Mouse (Mus musculus) midbrain, embryonic 11.5 days (tissue): ENCODE measurements at regions not wholly inside any gene's neighbourhood (a gene's known extent, or its start where the extent isn't known, plus 50 kb on each side); places are given as distances from the start of the nearest gene placed in this dataset.

Source experiments
- ATAC-seq: fragments of 200-750 bp; cut with Nextera tagmentation; 2 replicates; pipeline ENCODE4 v1.8.0; 2017; ENCODE audit warnings: moderate TSS enrichment, moderate library complexity; ENCODE audit not compliant: low FRiP score
- DNase-seq: peaks from one replicate; pipeline ENCODE4 v3.0.0; 2015; ENCODE audit warnings: low spot score; ENCODE audit errors: missing footprints
- H3K27ac ChIP-seq: fragments of 300-500 bp; sonication (generic); 2 replicates; pipeline ENCODE4 v1.5.1; 2014; ENCODE audit warnings: low read depth, low read length
- H3K27me3 ChIP-seq: fragments of 300-500 bp; sonication (generic); 2 replicates; pipeline ENCODE4 v1.6.1; 2014; ENCODE audit warnings: mild to moderate bottlenecking, low read length, moderate library complexity, mixed read lengths; ENCODE audit not compliant: control insufficient read depth, insufficient read depth
- H3K36me3 ChIP-seq: fragments of 300-500 bp; sonication (generic); 2 replicates; pipeline ENCODE4 v1.6.1; 2014; ENCODE audit warnings: mild to moderate bottlenecking, low read length, moderate library complexity, mixed read lengths; ENCODE audit not compliant: control insufficient read depth, insufficient read depth
- H3K4me1 ChIP-seq: fragments of 300-500 bp; sonication (generic); 2 replicates; pipeline ENCODE4 v1.6.1; 2014; ENCODE audit warnings: low read length; ENCODE audit not compliant: control insufficient read depth, insufficient read depth
- H3K4me2 ChIP-seq: fragments of 300-500 bp; sonication (generic); 2 replicates; pipeline ENCODE4 v1.6.1; 2014; ENCODE audit warnings: mild to moderate bottlenecking, moderate library complexity
- H3K4me3 ChIP-seq: fragments of 300-500 bp; sonication (generic); 2 replicates; pipeline ENCODE4 v1.5.1; 2014; ENCODE audit warnings: low read depth, low read length
- H3K9ac ChIP-seq: fragments of 300-500 bp; sonication (generic); 2 replicates; pipeline ENCODE4 v1.6.1; 2014; ENCODE audit warnings: low read length
- H3K9me3 ChIP-seq: fragments of 300-500 bp; sonication (generic); 2 replicates; pipeline ENCODE4 v1.6.1; 2016; ENCODE audit warnings: low read length; ENCODE audit not compliant: control insufficient read depth
- WGBS: fragments of 180-500 bp; shearing (Covaris S2); extraction: QIAGEN DNeasy Blood & Tissue Kit; methylation state at CpG from one replicate; pipeline ENCODE4 v1.1.7; 2014; 5-methylcytosine and 5-hydroxymethylcytosine counted together

GRCm38 (mm10) chr16:62642859-62643403 is 143.7 kb downstream of the Nsun3 start:
- ATAC-seq (no peak), DNase-seq (no peak)
- H3K9me3 ChIP-seq = no peaks in the 10 kb centered on the region
- H3K4me3 ChIP-seq = no peak overlapping the region
- no peaks in the 10 kb centered on the region for H3K36me3 ChIP-seq
- H3K9ac ChIP-seq = no peak overlapping the region
- no peaks in the 10 kb centered on the region for H3K27me3 ChIP-seq
- 90% methylated on average over 10 of the region's 10 CpGs for WGBS
- no peak overlapping the region for H3K27ac ChIP-seq
- no peak overlapping the region for H3K4me2 ChIP-seq
- no peaks in the 10 kb centered on the region for H3K4me1 ChIP-seq

DNA sequence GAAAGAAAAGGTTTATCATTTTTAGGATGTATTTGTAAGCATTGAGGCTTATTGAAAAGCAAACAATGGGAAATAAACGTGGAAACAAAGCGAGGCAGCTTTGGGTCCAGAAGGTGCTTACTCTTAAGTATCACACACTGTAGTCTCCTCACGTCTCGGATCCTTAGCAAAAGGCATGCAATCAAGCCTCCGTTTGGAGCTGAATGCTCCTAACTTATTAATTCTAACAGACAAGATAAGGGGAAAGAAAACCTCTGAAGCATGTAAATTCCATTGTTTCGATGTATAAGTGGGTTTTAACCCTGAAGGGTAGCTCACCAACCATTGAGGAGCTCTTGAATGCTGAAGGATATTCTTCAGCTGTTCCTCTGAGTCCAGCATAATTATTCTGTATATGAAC is 162.7 kb downstream of the Nsun3 start:
- ATAC-seq (0 out of 2 replicates have a peak, but pooled peaks have one; percentile 27), DNase-seq (no peak)
- H3K4me3 ChIP-seq = no peak overlapping the region
- H3K36me3 ChIP-seq = no peaks in the 10 kb centered on the region
- H3K9ac ChIP-seq = no peak overlapping the region
- no peak overlapping the region for H3K4me2 ChIP-seq
- no peaks in the 10 kb centered on the region for H3K4me1 ChIP-seq
- 50% methylated on average over 6 of the region's 6 CpGs for WGBS
- H3K9me3 ChIP-seq = no peaks in the 10 kb centered on the region
- no peak overlapping the region for H3K27ac ChIP-seq
- H3K27me3 ChIP-seq = no peaks in the 10 kb centered on the region

DNA sequence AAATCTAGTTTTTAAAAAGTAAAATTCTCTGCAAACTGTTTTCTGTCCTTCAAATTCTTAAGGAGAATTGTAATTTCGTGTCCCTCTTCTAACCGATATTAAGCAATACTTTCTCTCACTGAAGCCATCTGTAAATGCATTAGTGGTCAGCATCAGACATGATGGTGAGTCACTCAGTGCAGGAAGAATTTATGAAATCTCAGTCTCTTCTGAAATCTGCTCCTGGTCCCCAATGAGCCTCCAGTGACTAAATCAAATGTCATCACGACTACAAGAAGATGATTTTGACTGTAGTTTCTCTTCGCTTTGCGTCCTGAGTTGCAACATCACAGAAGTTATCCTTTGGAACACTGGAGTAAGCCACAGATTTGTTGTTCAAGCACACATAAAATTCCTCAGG is 175.7 kb downstream of the Nsun3 start:
- Histone ChIP-seq H3K9me3 (no peaks in the 10 kb centered on the region), H3K4me3 (no peak overlapping the region), H3K4me1 (no peaks in the 10 kb centered on the region), H3K27ac (no peak overlapping the region), H3K9ac (no peak overlapping the region), H3K27me3 (no peaks in the 10 kb centered on the region), H3K4me2 (no peak overlapping the region), H3K36me3 (no peaks in the 10 kb centered on the region)
- WGBS = 90% methylated on average over 5 of the region's 5 CpGs
- ATAC-seq (no peak), DNase-seq (no peak)

DNA sequence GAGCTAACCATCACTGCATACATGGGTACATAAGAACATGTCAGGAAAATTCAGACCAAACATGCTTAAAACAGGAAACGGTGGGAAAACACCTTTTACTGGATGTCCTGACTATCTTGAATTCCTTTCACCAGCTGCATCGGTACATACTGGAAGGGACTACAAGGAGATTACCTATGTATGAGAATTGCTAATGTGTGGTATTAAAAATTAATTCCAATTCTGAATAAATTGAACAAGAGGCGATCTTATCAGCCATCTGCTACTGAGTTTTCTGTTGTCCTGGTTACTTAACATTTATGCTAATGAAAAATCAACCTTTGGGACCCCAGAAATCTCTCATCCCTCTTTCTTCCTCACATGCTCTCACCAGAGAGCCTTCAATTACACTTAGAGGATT is 178.0 kb downstream of the Nsun3 start:
- ATAC-seq = no peak
- H3K27me3 ChIP-seq = no peaks in the 10 kb centered on the region
- H3K4me3 ChIP-seq = no peak overlapping the region
- H3K36me3 ChIP-seq = no peaks in the 10 kb centered on the region
- WGBS = 87% methylated on average over 3 of the region's 3 CpGs
- H3K9ac ChIP-seq = no peak overlapping the region
- H3K9me3 ChIP-seq = no peaks in the 10 kb centered on the region
- DNase-seq = no peak
- H3K4me1 ChIP-seq = no peaks in the 10 kb centered on the region
- H3K4me2 ChIP-seq = no peak overlapping the region
- H3K27ac ChIP-seq = no peak overlapping the region

DNA sequence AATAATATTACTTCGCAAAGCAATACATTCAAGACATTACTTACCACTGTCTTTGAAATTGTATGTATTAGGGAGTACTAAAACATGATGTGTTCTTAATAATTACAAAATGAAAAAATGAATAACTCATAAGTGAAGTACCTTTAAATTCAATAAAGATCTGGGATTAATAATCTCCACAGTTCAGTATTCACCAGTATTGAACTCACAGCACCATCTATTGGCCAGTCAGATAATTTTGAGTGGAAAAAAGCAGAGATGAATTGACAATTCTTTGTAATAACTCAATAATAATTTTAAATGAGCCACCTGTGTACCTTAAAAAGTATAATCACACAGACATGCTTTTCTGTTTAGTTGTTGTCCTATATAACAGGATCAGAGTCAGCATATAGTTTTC is 180.7 kb downstream of the Nsun3 start:
- ATAC-seq (no peak), DNase-seq (no peak)
- Histone ChIP-seq H3K9ac (no peak overlapping the region), H3K27ac (no peak overlapping the region), H3K4me1 (no peaks in the 10 kb centered on the region), H3K4me3 (no peak overlapping the region), H3K27me3 (no peaks in the 10 kb centered on the region), H3K4me2 (no peak overlapping the region), H3K36me3 (no peaks in the 10 kb centered on the region), H3K9me3 (no peaks in the 10 kb centered on the region)
- WGBS = 91% methylated on average over 1 of the region's 1 CpGs

- peak; percentile 85 for DNase-seq
- H3K9me3 ChIP-seq = no peaks in the 10 kb centered on the region
- WGBS = 48% methylated on average over 4 of the region's 4 CpGs
Observed at GRCm38 (mm10) chr16:62562051-62562450, 224.6 kb downstream of the Nsun3 start.

GRCm38 (mm10) chr16:62543156-62543555 is 243.5 kb downstream of the Nsun3 start:
- no peak for ATAC-seq
- DNase-seq = no peak
- no peak overlapping the region for H3K9ac ChIP-seq

More at GRCm38 (mm10) chr16:62562051-62562450, 224.6 kb downstream of the Nsun3 start:
- Histone ChIP-seq H3K4me1 (no peaks in the 10 kb centered on the region), H3K27ac (no peak overlapping the region), H3K36me3 (no peaks in the 10 kb centered on the region), H3K4me2 (no peak overlapping the region), H3K4me3 (no peak overlapping the region), H3K9ac (no peak overlapping the region), H3K27me3 (no peaks in the 10 kb centered on the region)
- 0 out of 2 replicates have a peak, but pooled peaks have one; percentile 55 for ATAC-seq

DNA sequence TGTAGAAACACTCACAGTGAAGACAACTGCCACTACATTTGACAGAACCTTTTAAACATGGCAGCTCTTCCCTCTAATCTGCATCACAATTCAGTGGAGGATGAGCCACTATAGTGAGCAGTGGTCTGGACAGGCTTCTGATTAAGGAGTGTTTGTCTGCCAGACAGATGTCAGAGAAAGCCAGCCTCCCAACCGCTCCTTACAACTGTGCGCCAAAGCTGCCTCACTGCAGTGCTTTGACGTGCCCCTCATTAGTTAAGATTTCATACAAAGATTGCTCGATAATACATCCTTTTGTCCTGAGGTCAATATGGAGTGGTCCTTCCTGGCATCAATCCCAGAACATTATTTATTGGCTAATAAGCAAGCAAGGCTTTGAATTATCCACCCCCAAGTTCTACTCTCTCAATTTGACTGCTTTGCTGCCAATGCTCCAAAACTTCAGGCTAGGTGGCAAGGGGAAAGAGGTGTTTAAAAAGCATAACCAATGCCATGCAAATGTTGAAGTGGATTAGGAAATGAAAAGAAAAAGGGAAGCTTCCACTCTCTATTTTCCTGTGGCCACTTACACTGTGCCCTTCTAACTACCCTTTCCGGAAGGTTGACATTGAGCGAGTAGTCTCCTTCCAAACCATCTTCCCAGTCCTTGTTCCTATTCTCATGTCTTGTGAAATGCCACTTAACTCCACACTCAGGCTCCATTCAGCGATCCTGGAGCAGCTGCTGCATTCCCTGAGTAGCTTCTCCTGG is 248.7 kb downstream of the Nsun3 start:
- Histone ChIP-seq H3K27ac (no peak overlapping the region), H3K4me1 (no peaks in the 10 kb centered on the region), H3K36me3 (no peaks in the 10 kb centered on the region), H3K9ac (no peak overlapping the region), H3K27me3 (no peaks in the 10 kb centered on the region), H3K4me2 (no peak overlapping the region), H3K9me3 (no peaks in the 10 kb centered on the region), H3K4me3 (no peak overlapping the region)
- WGBS = 72% methylated on average over 7 of the region's 7 CpGs
- ATAC-seq (peak; percentile 65; the same call in 1 of the 2 replicates), DNase-seq (no peak)

More at GRCm38 (mm10) chr16:62543156-62543555, 243.5 kb downstream of the Nsun3 start:
- H3K27me3 ChIP-seq = no peaks in the 10 kb centered on the region
- no peak overlapping the region for H3K4me2 ChIP-seq
- H3K36me3 ChIP-seq = no peaks in the 10 kb centered on the region
- 85% methylated on average over 2 of the region's 2 CpGs for WGBS
- no peaks in the 10 kb centered on the region for H3K9me3 ChIP-seq
- H3K4me1 ChIP-seq = no peaks in the 10 kb centered on the region
- no peak overlapping the region for H3K27ac ChIP-seq
- no peak overlapping the region for H3K4me3 ChIP-seq

GRCm38 (mm10) chr16:62509321-62509720 is 277.3 kb downstream of the Nsun3 start:
- Histone ChIP-seq H3K27ac (no peak overlapping the region), H3K36me3 (no peaks in the 10 kb centered on the region), H3K27me3 (no peaks in the 10 kb centered on the region), H3K9me3 (no peaks in the 10 kb centered on the region), H3K4me3 (no peak overlapping the region), H3K9ac (no peak overlapping the region), H3K4me1 (no peaks in the 10 kb centered on the region), H3K4me2 (no peak overlapping the region)
- ATAC-seq (no peak), DNase-seq (peak; percentile 33)
- 96% methylated on average over 1 of the region's 1 CpGs for WGBS
